Mouse (Mus musculus): ENCODE data around the gene Sema5a. TPM values are rescaled to one million over a fixed set of nuclear protein-coding genes. Genes with fewer than 3 reads are reported as not detected.

Sema5a gene
- polyA plus RNA-seq, 1 experiment from 2014 or later: 15.7 TPM

GRCm38 (mm10) chr15:32568858-32569387 lies 324.3 kb downstream of the Sema5a start:
- Histone ChIP-seq H3K9me3 (ENCODE audit: control insufficient read depth, low read length) (no peaks in the 10 kb centered on the region), H3K27ac (ENCODE audit: low read depth, low read length) (no peak overlapping the region), H3K4me3 (ENCODE audit: low read depth, low read length) (no peak overlapping the region), H3K4me2 (ENCODE audit: low read depth, low read length) (no peak overlapping the region), H3K27me3 (ENCODE audit: control insufficient read depth, insufficient read depth, low read length) (no peaks in the 10 kb centered on the region), H3K4me1 (ENCODE audit: control insufficient read depth, insufficient read depth, low read length) (no peaks in the 10 kb centered on the region), H3K9ac (replicated peaks; ENCODE audit: low read depth, low read length) (no peak overlapping the region), H3K36me3 (ENCODE audit: control insufficient read depth, insufficient read depth, low read length) (no peaks in the 10 kb centered on the region)
- 42% methylated on average over 6 of the region's 6 CpGs for WGBS
- no peak for ATAC-seq (ENCODE audit: low read depth)

GRCm38 (mm10) chr15:32574327-32574726 lies 329.7 kb downstream of the Sema5a start:
- no peaks in the 10 kb centered on the region for H3K9me3 ChIP-seq (ENCODE audit: control insufficient read depth, low read length)
- H3K4me2 ChIP-seq (ENCODE audit: low read depth, low read length): no peak overlapping the region
- no peaks in the 10 kb centered on the region for H3K4me1 ChIP-seq (ENCODE audit: control insufficient read depth, insufficient read depth, low read length)
- WGBS: 82% methylated on average over 6 of the region's 6 CpGs
- no peaks in the 10 kb centered on the region for H3K36me3 ChIP-seq (ENCODE audit: control insufficient read depth, insufficient read depth, low read length)
- H3K27me3 ChIP-seq (ENCODE audit: control insufficient read depth, insufficient read depth, low read length): no peaks in the 10 kb centered on the region
- no peak overlapping the region for H3K9ac ChIP-seq (replicated peaks; ENCODE audit: low read depth, low read length)
- H3K27ac ChIP-seq (ENCODE audit: low read depth, low read length): no peak overlapping the region
- no peak overlapping the region for H3K4me3 ChIP-seq (ENCODE audit: low read depth, low read length)
- no peak for ATAC-seq (ENCODE audit: low read depth)

DNA sequence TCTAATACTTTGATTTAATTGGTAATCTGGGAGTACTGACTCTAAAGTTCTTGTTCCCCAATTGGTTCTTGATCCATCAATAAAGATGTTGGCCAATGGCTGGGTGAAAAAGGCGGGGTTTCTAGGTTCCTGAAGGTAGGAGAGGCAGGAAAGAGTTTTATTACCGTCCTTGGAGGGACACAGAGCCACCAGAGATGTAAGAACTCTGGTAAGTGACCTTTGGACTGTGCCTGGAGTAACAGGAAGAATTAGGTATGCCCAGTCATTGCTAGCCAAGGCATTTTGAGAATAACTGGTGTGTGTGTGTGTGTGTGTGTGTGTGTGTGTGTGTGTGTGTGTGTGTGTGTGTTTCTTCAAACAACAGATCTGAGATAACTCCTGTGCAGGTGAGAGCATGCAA lies 330.6 kb downstream of the Sema5a start:
- no peak overlapping the region for H3K9ac ChIP-seq (replicated peaks; ENCODE audit: low read depth, low read length)
- no peak overlapping the region for H3K27ac ChIP-seq (ENCODE audit: low read depth, low read length)
- H3K27me3 ChIP-seq (ENCODE audit: control insufficient read depth, insufficient read depth, low read length): no peaks in the 10 kb centered on the region
- no peaks in the 10 kb centered on the region for H3K36me3 ChIP-seq (ENCODE audit: control insufficient read depth, insufficient read depth, low read length)
- WGBS: 85% methylated on average over 2 of the region's 2 CpGs
- no peak overlapping the region for H3K4me3 ChIP-seq (ENCODE audit: low read depth, low read length)
- H3K4me2 ChIP-seq (ENCODE audit: low read depth, low read length): no peak overlapping the region
- no peak for ATAC-seq (ENCODE audit: low read depth)
- no peaks in the 10 kb centered on the region for H3K9me3 ChIP-seq (ENCODE audit: control insufficient read depth, low read length)
- no peaks in the 10 kb centered on the region for H3K4me1 ChIP-seq (ENCODE audit: control insufficient read depth, insufficient read depth, low read length)

DNA sequence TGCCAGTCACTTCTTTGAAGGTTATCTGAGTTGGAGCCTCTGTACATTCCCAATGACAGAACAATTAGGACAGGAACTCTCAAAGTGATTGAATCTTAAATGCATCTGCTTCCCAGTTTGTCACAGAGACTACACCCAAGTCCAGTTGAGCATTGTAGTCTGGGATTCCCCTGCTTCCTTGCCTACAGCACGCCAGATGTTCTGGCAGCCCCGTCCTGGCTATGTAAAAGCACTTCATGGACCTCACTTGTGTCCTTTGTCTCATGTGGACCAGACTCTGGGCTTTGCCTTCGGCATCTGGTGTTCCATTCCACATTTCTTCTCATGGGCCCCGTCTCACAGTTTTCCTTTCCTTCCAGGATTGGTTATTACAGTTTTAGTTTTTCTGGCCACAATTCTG lies 334.7 kb downstream of the Sema5a start:
- H3K4me1 ChIP-seq (ENCODE audit: control insufficient read depth, insufficient read depth, low read length): no peaks in the 10 kb centered on the region
- no peak overlapping the region for H3K4me3 ChIP-seq (ENCODE audit: low read depth, low read length)
- WGBS: 92% methylated on average over 4 of the region's 4 CpGs
- no peak overlapping the region for H3K4me2 ChIP-seq (ENCODE audit: low read depth, low read length)
- no peak for ATAC-seq (ENCODE audit: low read depth)
- H3K36me3 ChIP-seq (ENCODE audit: control insufficient read depth, insufficient read depth, low read length): no peaks in the 10 kb centered on the region
- no peak overlapping the region for H3K27ac ChIP-seq (ENCODE audit: low read depth, low read length)
- no peak overlapping the region for H3K9ac ChIP-seq (replicated peaks; ENCODE audit: low read depth, low read length)
- no peaks in the 10 kb centered on the region for H3K27me3 ChIP-seq (ENCODE audit: control insufficient read depth, insufficient read depth, low read length)
- H3K9me3 ChIP-seq (ENCODE audit: control insufficient read depth, low read length): no peaks in the 10 kb centered on the region

- H3K9me3 ChIP-seq (ENCODE audit: control insufficient read depth, low read length): no peaks in the 10 kb centered on the region
- no peaks in the 10 kb centered on the region for H3K36me3 ChIP-seq (ENCODE audit: control insufficient read depth, insufficient read depth, low read length)
- no peak overlapping the region for H3K4me2 ChIP-seq (ENCODE audit: low read depth, low read length)
- no peak overlapping the region for H3K4me3 ChIP-seq (ENCODE audit: low read depth, low read length)
- H3K27me3 ChIP-seq (ENCODE audit: control insufficient read depth, insufficient read depth, low read length): no peaks in the 10 kb centered on the region
- ATAC-seq (ENCODE audit: low read depth): no peak
- WGBS: 86% methylated on average over 1 of the region's 1 CpGs
- H3K9ac ChIP-seq (replicated peaks; ENCODE audit: low read depth, low read length): no peak overlapping the region
- H3K27ac ChIP-seq (ENCODE audit: low read depth, low read length): no peak overlapping the region
- no peaks in the 10 kb centered on the region for H3K4me1 ChIP-seq (ENCODE audit: control insufficient read depth, insufficient read depth, low read length)
Observed at GRCm38 (mm10) chr15:32590641-32591040, 346.0 kb downstream of the Sema5a start.

GRCm38 (mm10) chr15:32593746-32594145 lies 349.1 kb downstream of the Sema5a start:
- Histone ChIP-seq H3K9ac (replicated peaks; ENCODE audit: low read depth, low read length) (no peak overlapping the region), H3K9me3 (ENCODE audit: control insufficient read depth, low read length) (no peaks in the 10 kb centered on the region), H3K27ac (ENCODE audit: low read depth, low read length) (no peak overlapping the region), H3K4me3 (ENCODE audit: low read depth, low read length) (no peak overlapping the region), H3K36me3 (ENCODE audit: control insufficient read depth, insufficient read depth, low read length) (no peaks in the 10 kb centered on the region), H3K27me3 (ENCODE audit: control insufficient read depth, insufficient read depth, low read length) (no peaks in the 10 kb centered on the region), H3K4me1 (ENCODE audit: control insufficient read depth, insufficient read depth, low read length) (0 out of 2 replicates have a peak, but pooled peaks cover 3% of the 10 kb centered on the region), H3K4me2 (ENCODE audit: low read depth, low read length) (no peak overlapping the region)
- 96% methylated on average over 5 of the region's 5 CpGs for WGBS
- ATAC-seq (ENCODE audit: low read depth): no peak

GRCm38 (mm10) chr15:32596574-32596973 lies 352.0 kb downstream of the Sema5a start:
- H3K27me3 ChIP-seq (ENCODE audit: control insufficient read depth, insufficient read depth, low read length): no peaks in the 10 kb centered on the region
- no peaks in the 10 kb centered on the region for H3K9me3 ChIP-seq (ENCODE audit: control insufficient read depth, low read length)
- 0 out of 2 replicates have a peak, but pooled peaks cover 3% of the 10 kb centered on the region for H3K4me1 ChIP-seq (ENCODE audit: control insufficient read depth, insufficient read depth, low read length)
- H3K36me3 ChIP-seq (ENCODE audit: control insufficient read depth, insufficient read depth, low read length): no peaks in the 10 kb centered on the region
- H3K9ac ChIP-seq (replicated peaks; ENCODE audit: low read depth, low read length): no peak overlapping the region
- H3K27ac ChIP-seq (ENCODE audit: low read depth, low read length): no peak overlapping the region
- no peak overlapping the region for H3K4me2 ChIP-seq (ENCODE audit: low read depth, low read length)
- peak; percentile 46; the same call in 1 of the 2 replicates for ATAC-seq (ENCODE audit: low read depth)
- WGBS: 75% methylated on average over 6 of the region's 6 CpGs
- no peak overlapping the region for H3K4me3 ChIP-seq (ENCODE audit: low read depth, low read length)

GRCm38 (mm10) chr15:32597189-32597588 lies 352.6 kb downstream of the Sema5a start:
- 0 out of 2 replicates have a peak, but pooled peaks have one; percentile 49 for ATAC-seq (ENCODE audit: low read depth)

GRCm38 (mm10) chr15:32607236-32607635 lies 362.6 kb downstream of the Sema5a start:
- H3K9ac ChIP-seq (replicated peaks; ENCODE audit: low read depth, low read length): no peak overlapping the region
- no peaks in the 10 kb centered on the region for H3K4me1 ChIP-seq (ENCODE audit: control insufficient read depth, insufficient read depth, low read length)
- 91% methylated on average over 3 of the region's 3 CpGs for WGBS
- H3K27me3 ChIP-seq (ENCODE audit: control insufficient read depth, insufficient read depth, low read length): no peaks in the 10 kb centered on the region
- no peak for ATAC-seq (ENCODE audit: low read depth)
- no peaks in the 10 kb centered on the region for H3K36me3 ChIP-seq (ENCODE audit: control insufficient read depth, insufficient read depth, low read length)
- H3K4me3 ChIP-seq (ENCODE audit: low read depth, low read length): no peak overlapping the region
- no peak overlapping the region for H3K4me2 ChIP-seq (ENCODE audit: low read depth, low read length)
- H3K9me3 ChIP-seq (ENCODE audit: control insufficient read depth, low read length): no peaks in the 10 kb centered on the region
- H3K27ac ChIP-seq (ENCODE audit: low read depth, low read length): no peak overlapping the region

More at GRCm38 (mm10) chr15:32597189-32597588, 352.6 kb downstream of the Sema5a start:
- H3K4me3 ChIP-seq (ENCODE audit: low read depth, low read length): no peak overlapping the region
- no peak overlapping the region for H3K4me2 ChIP-seq (ENCODE audit: low read depth, low read length)
- 0 out of 2 replicates have a peak, but pooled peaks cover 3% of the 10 kb centered on the region for H3K4me1 ChIP-seq (ENCODE audit: control insufficient read depth, insufficient read depth, low read length)
- H3K27ac ChIP-seq (ENCODE audit: low read depth, low read length): no peak overlapping the region
- no peak overlapping the region for H3K9ac ChIP-seq (replicated peaks; ENCODE audit: low read depth, low read length)
- no peaks in the 10 kb centered on the region for H3K27me3 ChIP-seq (ENCODE audit: control insufficient read depth, insufficient read depth, low read length)
- 18% methylated on average over 3 of the region's 3 CpGs for WGBS
- H3K9me3 ChIP-seq (ENCODE audit: control insufficient read depth, low read length): no peaks in the 10 kb centered on the region
- H3K36me3 ChIP-seq (ENCODE audit: control insufficient read depth, insufficient read depth, low read length): no peaks in the 10 kb centered on the region

Data from neural tube, embryonic 14.5 days (tissue).